Comparison of ENCODE assay signal across 8 mouse cellular contexts in genomic region chr7:4776861-4777830, GRCm38 (mm10). TPM values are rescaled to one million over a fixed set of nuclear protein-coding genes. Genes with fewer than 3 reads are reported as not detected.
DNase-seq lines count a peak whose midpoint lies in the region; ATAC-seq and TF ChIP-seq lines count a peak whose summit lies in the region.

No protein-coding gene starts in this region.

- DNase-seq in spleen, adult 2 months (ENCODE audit: low read depth in 1 of 2, low spot score in 2 of 2) = no peak
- no peak for DNase-seq in spleen, adult 12 weeks (ENCODE audit: low spot score)
- no peak for DNase-seq in heart, postnatal 0 days (ENCODE audit: low spot score)
- DNase-seq in kidney, postnatal 10 days = peak; percentile 89
- peak; percentile 69 to 75 for DNase-seq in lung, postnatal 4 days
- DNase-seq in left cerebral cortex, adult 8-10 months (ENCODE audit: low spot score in 2 of 2) = no peak

- H3K9me3 ChIP-seq in embryonic facial prominence, embryonic 13.5 days = no peaks in the 10 kb centered on the region
- H3K9me3 ChIP-seq in heart, postnatal 0 days (replicated peaks; ENCODE audit: control insufficient read depth, low read length) = no peaks in the 10 kb centered on the region; the same call in 1 of the 2 replicates
- no peaks in the 10 kb centered on the region for H3K9me3 ChIP-seq in stomach, embryonic 16.5 days (replicated peaks; ENCODE audit: control insufficient read depth, low read length)

- TF ChIP-seq POLR2A in spleen, adult 2 months (IDR thresholded peaks at IDR 0.05; ENCODE audit: low read depth, low read length) = no peak

- peak overlapping the region; percentile 55 for H3K9ac ChIP-seq in embryonic facial prominence, embryonic 13.5 days
- 0 out of 2 replicates have a peak overlapping the region, but pooled peaks have one; percentile 18 for H3K9ac ChIP-seq in heart, postnatal 0 days (replicated peaks; ENCODE audit: low read depth, low read length)
- H3K9ac ChIP-seq in stomach, embryonic 16.5 days (ENCODE audit: low read length) = peak overlapping the region; percentile 65

- WGBS in spleen, adult 2 months = 3% methylated on average over 37 of the region's 56 CpGs
- WGBS in embryonic facial prominence, embryonic 13.5 days = 1% methylated on average over 52 of the region's 56 CpGs
- 1% methylated on average over 41 of the region's 56 CpGs for WGBS in heart, postnatal 0 days
- 2% methylated on average over 38 of the region's 56 CpGs for WGBS in stomach, embryonic 16.5 days

- no peaks in the 10 kb centered on the region for H3K4me1 ChIP-seq in spleen, adult 2 months (ENCODE audit: control insufficient read depth, insufficient read depth, insufficient read length)
- peaks cover 17% of the 10 kb centered on the region for H3K4me1 ChIP-seq in embryonic facial prominence, embryonic 13.5 days
- H3K4me1 ChIP-seq in heart, postnatal 0 days (ENCODE audit: control insufficient read depth, insufficient read depth) = no peaks in the 10 kb centered on the region
- H3K4me1 ChIP-seq in stomach, embryonic 16.5 days (ENCODE audit: control insufficient read depth, insufficient read depth, low read length) = peaks cover 27% of the 10 kb centered on the region

- peak overlapping the region; percentile 52; the same call in 1 of the 2 replicates for H3K4me3 ChIP-seq in spleen, adult 2 months (ENCODE audit: extremely low read depth, insufficient read depth, insufficient read length)
- H3K4me3 ChIP-seq in embryonic facial prominence, embryonic 13.5 days = peak overlapping the region; percentile 41
- H3K4me3 ChIP-seq in heart, postnatal 0 days (ENCODE audit: low read depth, low read length) = peak overlapping the region; percentile 36
- peak overlapping the region; percentile 47 for H3K4me3 ChIP-seq in stomach, embryonic 16.5 days (replicated peaks; ENCODE audit: low read length)

- peaks cover 17% of the 10 kb centered on the region for H3K27me3 ChIP-seq in spleen, adult 2 months (ENCODE audit: control insufficient read depth, insufficient read depth, low read length)
- peaks cover 68% of the 10 kb centered on the region for H3K27me3 ChIP-seq in embryonic facial prominence, embryonic 13.5 days
- H3K27me3 ChIP-seq in heart, postnatal 0 days (ENCODE audit: control insufficient read depth, insufficient read depth, low read length) = peaks cover 61% of the 10 kb centered on the region
- peaks cover 44% of the 10 kb centered on the region for H3K27me3 ChIP-seq in stomach, embryonic 16.5 days (ENCODE audit: control insufficient read depth, insufficient read depth, low read length)

- no peak for TF ChIP-seq CTCF in spleen, adult 2 months (IDR thresholded peaks at IDR 0.05; ENCODE audit: extremely low read depth, insufficient read depth, insufficient read length, insufficient replicate concordance)
- TF ChIP-seq CTCF in heart, postnatal 0 days (IDR thresholded peaks at IDR 0.05; ENCODE audit: low read depth) = no peak

- peak; percentile 65; the same call in 1 of the 2 replicates for ATAC-seq in embryonic facial prominence, embryonic 13.5 days (ENCODE audit: insufficient number of reproducible peaks, insufficient read depth, low FRiP score, low TSS enrichment, low read depth)
- ATAC-seq in heart, postnatal 0 days (ENCODE audit: insufficient read depth, low read depth) = peak; percentile 39
- peak; percentile 76 for ATAC-seq in stomach, embryonic 16.5 days (ENCODE audit: insufficient read depth, low FRiP score)

- peak overlapping the region; percentile 60 for H3K4me2 ChIP-seq in embryonic facial prominence, embryonic 13.5 days
- peak overlapping the region; percentile 55 for H3K4me2 ChIP-seq in heart, postnatal 0 days (ENCODE audit: low read depth, low read length)
- H3K4me2 ChIP-seq in stomach, embryonic 16.5 days (ENCODE audit: low read depth, low read length) = peak overlapping the region; percentile 70

- no peak overlapping the region for H3K27ac ChIP-seq in spleen, adult 2 months (ENCODE audit: insufficient read depth, low read length)
- no peak overlapping the region for H3K27ac ChIP-seq in embryonic facial prominence, embryonic 13.5 days
- H3K27ac ChIP-seq in heart, postnatal 0 days (ENCODE audit: low read depth) = no peak overlapping the region
- no peak overlapping the region for H3K27ac ChIP-seq in stomach, embryonic 16.5 days (ENCODE audit: low read length)

- no peaks in the 10 kb centered on the region for H3K36me3 ChIP-seq in spleen, adult 2 months (ENCODE audit: control insufficient read depth, insufficient read depth, low read length)
- no peaks in the 10 kb centered on the region for H3K36me3 ChIP-seq in embryonic facial prominence, embryonic 13.5 days
- H3K36me3 ChIP-seq in heart, postnatal 0 days (replicated peaks; ENCODE audit: control insufficient read depth, insufficient read depth, low read length) = no peaks in the 10 kb centered on the region
- no peaks in the 10 kb centered on the region for H3K36me3 ChIP-seq in stomach, embryonic 16.5 days (ENCODE audit: control insufficient read depth, insufficient read depth, low read length)

- TF ChIP-seq EP300 in heart, postnatal 0 days (IDR thresholded peaks at IDR 0.05; ENCODE audit: low read depth) = no peak

RNA-seq across cellular contexts. Expression of gene Il11, which starts 5.5 kb away (rescaled TPM):
- 0.09 and 0.23 TPM in 2 replicates for polyA plus RNA-seq in spleen, adult 2 months (2012; rRNA removed)
- not detected in 2 replicates for polyA plus RNA-seq in embryonic facial prominence, embryonic 13.5 days (2015; fragmentation: Nextera tagmentation; extraction: Ambion mirVana)
- not detected in 2 replicates for total RNA-seq in heart, postnatal 0 days (2014; rRNA removed; ENCODE audit: low replicate concordance)
- polyA plus RNA-seq in heart, postnatal 0 days (2015; fragmentation: Nextera tagmentation; extraction: Ambion mirVana) = not detected in 2 replicates
- 0.22 and 0.26 TPM in 2 replicates for polyA plus RNA-seq in stomach, embryonic 16.5 days (2015; fragmentation: Nextera tagmentation; extraction: Ambion mirVana)
- total RNA-seq in left cerebral cortex, adult 8-10 months (2022) = under 1 TPM; 0.26 to 0.70 (median 0.39) TPM

RNA-seq across cellular contexts. Expression of gene Tmem190, which starts 5.6 kb away (rescaled TPM):
- polyA plus RNA-seq in spleen, adult 2 months (2012; rRNA removed) = not detected in 2 replicates
- polyA plus RNA-seq in embryonic facial prominence, embryonic 13.5 days (2015; fragmentation: Nextera tagmentation; extraction: Ambion mirVana) = not detected in 2 replicates
- total RNA-seq in heart, postnatal 0 days (2014; rRNA removed; ENCODE audit: low replicate concordance) = not detected in 2 replicates
- polyA plus RNA-seq in heart, postnatal 0 days (2015; fragmentation: Nextera tagmentation; extraction: Ambion mirVana) = not detected in 2 replicates
- polyA plus RNA-seq in stomach, embryonic 16.5 days (2015; fragmentation: Nextera tagmentation; extraction: Ambion mirVana) = 0.72 and 0.79 TPM in 2 replicates
- not detected for total RNA-seq in left cerebral cortex, adult 8-10 months (2022)

RNA-seq across cellular contexts. Expression of gene Fam71e2, which starts 6.0 kb away (rescaled TPM):
- polyA plus RNA-seq in spleen, adult 2 months (2012; rRNA removed) = not detected in 2 replicates
- polyA plus RNA-seq in embryonic facial prominence, embryonic 13.5 days (2015; fragmentation: Nextera tagmentation; extraction: Ambion mirVana) = not detected in 2 replicates
- not detected in 2 replicates for total RNA-seq in heart, postnatal 0 days (2014; rRNA removed; ENCODE audit: low replicate concordance)
- not detected in 2 replicates for polyA plus RNA-seq in heart, postnatal 0 days (2015; fragmentation: Nextera tagmentation; extraction: Ambion mirVana)
- not detected in 2 replicates for polyA plus RNA-seq in stomach, embryonic 16.5 days (2015; fragmentation: Nextera tagmentation; extraction: Ambion mirVana)
- total RNA-seq in left cerebral cortex, adult 8-10 months (2022) = not detected

RNA-seq across cellular contexts. Expression of gene Tmem238, which starts 12.3 kb away (rescaled TPM):
- polyA plus RNA-seq in spleen, adult 2 months (2012; rRNA removed) = 17.5 and 34.9 TPM in 2 replicates
- 6.3 and 7.2 TPM in 2 replicates for polyA plus RNA-seq in embryonic facial prominence, embryonic 13.5 days (2015; fragmentation: Nextera tagmentation; extraction: Ambion mirVana)
- total RNA-seq in heart, postnatal 0 days (2014; rRNA removed; ENCODE audit: low replicate concordance) = 2.2 and 21.0 TPM in 2 replicates
- polyA plus RNA-seq in heart, postnatal 0 days (2015; fragmentation: Nextera tagmentation; extraction: Ambion mirVana) = 8.0 and 8.6 TPM in 2 replicates
- 21.2 and 21.7 TPM in 2 replicates for polyA plus RNA-seq in stomach, embryonic 16.5 days (2015; fragmentation: Nextera tagmentation; extraction: Ambion mirVana)
- 1 to 10 TPM; 3.0 to 4.2 (median 3.1) TPM for total RNA-seq in left cerebral cortex, adult 8-10 months (2022)

RNA-seq across cellular contexts. Expression of gene Rpl28, which starts 15.5 kb away (rescaled TPM):
- 316 and 418 TPM in 2 replicates for polyA plus RNA-seq in spleen, adult 2 months (2012; rRNA removed)
- 335 and 398 TPM in 2 replicates for polyA plus RNA-seq in embryonic facial prominence, embryonic 13.5 days (2015; fragmentation: Nextera tagmentation; extraction: Ambion mirVana)
- total RNA-seq in heart, postnatal 0 days (2014; rRNA removed; ENCODE audit: low replicate concordance) = 141 and 173 TPM in 2 replicates
- 259 and 269 TPM in 2 replicates for polyA plus RNA-seq in heart, postnatal 0 days (2015; fragmentation: Nextera tagmentation; extraction: Ambion mirVana)
- polyA plus RNA-seq in stomach, embryonic 16.5 days (2015; fragmentation: Nextera tagmentation; extraction: Ambion mirVana) = 255 and 322 TPM in 2 replicates
- 100 to 1,000 TPM; 329 to 537 (median 413) TPM for total RNA-seq in left cerebral cortex, adult 8-10 months (2022)

Comparison
In these comparisons a context has a peak if more than half of its experiments do, and no peak if none do; other contexts are left out.
1. DNase-seq: peak in kidney, postnatal 10 days (single experiment) and lung, postnatal 4 days (2 of 2); none in spleen, adult 2 months (0 of 2), spleen, adult 12 weeks (single experiment), heart, postnatal 0 days (single experiment) and left cerebral cortex, adult 8-10 months (0 of 2).
2. Peak in every context shown above with its lines, with median percentiles within 50 percentile points of each other: H3K4me3 ChIP-seq, ATAC-seq, H3K4me2 ChIP-seq and H3K9ac ChIP-seq.